1 mouse cellular context compared by ENCODE assay signal in genomic region chr10:86473637-86474154, GRCm38 (mm10).
TF ChIP-seq lines count a peak whose summit lies in the region.

No protein-coding gene starts in this region.

TF ChIP-seq in CH12.LX, 34 proteins besides CTCF, POLR2A, EP300 and RAD21 (continued from another document):
- TF ChIP-seq USF1 (IDR thresholded peaks at IDR 0.05; ENCODE audit: low read depth, low read length) (no peak), ZC3H11A (IDR thresholded peaks at IDR 0.05; ENCODE audit: low read depth, low read length) (no peak), RCOR1 (conservative IDR thresholded peaks at IDR 0.05; ENCODE audit: low read depth, low read length) (no peak), GABPA (IDR thresholded peaks at IDR 0.05; ENCODE audit: insufficient replicate concordance, low read depth, low read length) (no peak), KAT2A (IDR thresholded peaks at IDR 0.05; ENCODE audit: insufficient replicate concordance, low read length) (no peak), ZMIZ1 (IDR thresholded peaks at IDR 0.05; ENCODE audit: low read depth, low read length) (no peak), CHD1 (IDR thresholded peaks at IDR 0.05; ENCODE audit: low read depth, low read length) (no peak), ETS1 (conservative IDR thresholded peaks at IDR 0.05; ENCODE audit: low read depth, low read length) (0 out of 2 replicates have a peak, but pooled peaks have one; percentile 8), E2F4 (IDR thresholded peaks at IDR 0.05; ENCODE audit: insufficient replicate concordance, low read depth, low read length) (no peak), POLR2AphosphoS2 (IDR thresholded peaks at IDR 0.05; ENCODE audit: low read depth, low read length) (no peak), JUN (IDR thresholded peaks at IDR 0.05; ENCODE audit: insufficient read depth, low read depth, low read length) (no peak), NELFE (IDR thresholded peaks at IDR 0.05; ENCODE audit: low read depth, low read length) (0 out of 2 replicates have a peak, but pooled peaks have one; percentile 21)
